Mouse (Mus musculus) mammary gland, adult 2 months (tissue): ENCODE data around the gene Als2. TPM values are rescaled to one million over a fixed set of nuclear protein-coding genes. Genes with fewer than 3 reads are reported as not detected.

Experiments used
- polyA plus RNA-seq: library from polyadenylated mRNA; depleted of rRNA; stranded (reverse); fragments of >200 nt; gene quantifications from 2 replicates; pipeline ENCODE4 v1.2.3, GENCODE M21; 2012; ENCODE audit warnings: low replicate concordance; rRNA removed

Als2 gene
- 4.6 and 5.6 TPM in 2 replicates for polyA plus RNA-seq

GRCm38 (mm10) chr1:59236856-59237441 lies at the start of gene Als2:
TSS of gene Als2 (minus strand) at chr1:59237231.

GRCm38 (mm10) chr1:59256751-59257231 lies 19.8 kb upstream of the Als2 start, which contains the start of gene Cdk15:
TSS of gene Cdk15 (plus strand) at chr1:59256906.

GRCm38 (mm10) chr1:59163030-59163461 lies 74.0 kb downstream of the Als2 start, which contains the start of gene Mpp4:
TSS of gene Mpp4 (minus strand) at chr1:59163389.

GRCm38 (mm10) chr1:59119720-59120457 lies 117.1 kb downstream of the Als2 start, which contains the start of gene Tmem237:
TSS of gene Tmem237 (minus strand) at chr1:59120408.

Other genes starting within 250 kb of the Als2 start
- gene C2cd6, start 142.3 kb downstream of the Als2 start, polyA plus RNA-seq: not detected in 2 replicates
- gene Tmem237, start 116.8 kb downstream of the Als2 start, polyA plus RNA-seq: 2.0 and 5.5 TPM in 2 replicates
- gene Mpp4, start 73.8 kb downstream of the Als2 start, polyA plus RNA-seq: 1.4 and 1.7 TPM in 2 replicates
- 0.24 and 0.89 TPM in 2 replicates for gene Cdk15, start 19.7 kb upstream of the Als2 start, polyA plus RNA-seq
- 25.7 and 40.3 TPM in 2 replicates for gene Fzd7, start 245.2 kb upstream of the Als2 start, polyA plus RNA-seq